ENCODE assay signal across 10 mouse cellular contexts in the genomic region with DNA sequence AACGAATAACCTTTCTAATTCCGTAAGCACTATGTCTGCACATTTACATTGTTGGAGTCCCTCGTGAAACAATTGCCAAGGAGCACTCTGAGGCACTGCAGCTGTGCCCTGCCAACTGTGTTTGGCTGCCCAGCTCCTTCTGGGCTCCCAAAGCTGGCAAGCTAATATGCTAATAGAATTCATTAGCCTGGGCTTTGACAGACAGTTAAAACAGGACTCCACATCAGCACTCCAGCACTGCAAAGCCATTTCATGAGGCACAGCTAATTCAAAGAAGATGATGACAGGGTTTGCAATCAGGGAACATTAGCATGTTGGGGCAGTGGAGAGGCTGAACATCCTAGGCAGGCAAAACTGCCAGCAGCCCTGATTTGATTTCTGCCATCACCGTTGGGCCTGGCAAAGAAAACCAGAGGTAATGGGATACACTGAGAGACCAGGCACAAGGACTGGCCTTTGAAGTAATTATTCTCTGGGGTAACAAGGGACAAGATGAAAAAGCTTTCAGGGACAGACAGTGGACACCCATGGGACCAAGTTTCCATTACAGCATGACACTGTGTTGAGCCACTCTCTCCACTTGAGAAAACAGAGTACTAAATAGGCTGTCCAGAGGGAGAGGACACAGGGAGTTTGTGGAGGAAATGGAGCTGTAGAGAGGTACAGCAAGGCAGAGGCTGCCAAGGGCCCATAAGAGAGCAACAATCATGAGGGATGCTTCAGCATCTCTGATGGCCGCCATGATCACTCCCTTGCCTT.
DNase-seq lines count a peak whose midpoint lies in the region; ATAC-seq and TF ChIP-seq lines count a peak whose summit lies in the region.
"Had no signal": no experiment of that assay in that cellular context is flagged by ENCODE, and none has a peak within 500 bp of the region (broad histone marks: within the 10 kb centered on the region; RNA-seq: fewer than 3 reads in every experiment).

No protein-coding gene starts in this region.

- H3K27me3 ChIP-seq in neural tube, embryonic 12.5 days (replicated peaks): no peaks in the 10 kb centered on the region
- no peaks in the 10 kb centered on the region for H3K27me3 ChIP-seq in kidney, embryonic 14.5 days (ENCODE audit: control insufficient read depth, insufficient read depth, low read length)
- H3K27me3 ChIP-seq: kidney, embryonic 15.5 days had no signal

- WGBS in neural tube, embryonic 12.5 days: 72% methylated on average over 5 of the region's 5 CpGs
- 69% methylated on average over 5 of the region's 5 CpGs for WGBS in kidney, embryonic 14.5 days

- peak; percentile 56; the same call in 1 of the 2 replicates for ATAC-seq in cerebellum, adult (ENCODE audit: insufficient number of reproducible peaks, low FRiP score, low TSS enrichment)
- ATAC-seq in neural tube, embryonic 12.5 days (ENCODE audit: low FRiP score, low read depth): peak; percentile 61
- no peak for ATAC-seq in kidney, embryonic 14.5 days (ENCODE audit: low FRiP score, low TSS enrichment)

- H3K4me3 ChIP-seq in layer of hippocampus, adult 2 months: no peak overlapping the region
- no peak overlapping the region for H3K4me3 ChIP-seq in neural tube, embryonic 12.5 days
- no peak overlapping the region for H3K4me3 ChIP-seq in kidney, embryonic 14.5 days (ENCODE audit: low read length)
- H3K4me3 ChIP-seq: kidney, embryonic 15.5 days had no signal

- no peak for TF ChIP-seq CTCF in layer of hippocampus, adult 2 months (conservative IDR thresholded peaks at IDR 0.05)

- H3K36me3 ChIP-seq in neural tube, embryonic 12.5 days: no peaks in the 10 kb centered on the region
- H3K36me3 ChIP-seq in kidney, embryonic 14.5 days (ENCODE audit: control insufficient read depth, insufficient read depth, low read length): no peaks in the 10 kb centered on the region
- H3K36me3 ChIP-seq: kidney, embryonic 15.5 days had no signal

- no peaks in the 10 kb centered on the region for H3K4me1 ChIP-seq in neural tube, embryonic 12.5 days
- H3K4me1 ChIP-seq in kidney, embryonic 14.5 days (ENCODE audit: control insufficient read depth, insufficient read depth, low read length): no peaks in the 10 kb centered on the region
- H3K4me1 ChIP-seq: kidney, embryonic 15.5 days had no signal

- no peak for DNase-seq in cerebellum, adult 8-10 months
- peak in 1 of 2 experiments; percentile 40 for DNase-seq in layer of hippocampus, adult 2 months (ENCODE audit: low spot score in 2 of 2)
- no peak for DNase-seq in layer of hippocampus, adult 9-10 months (ENCODE audit: low spot score)
- peak; percentile 13 to 14 for DNase-seq in frontal cortex, postnatal 14 days (ENCODE audit: low spot score in 2 of 2)
- DNase-seq in urinary bladder, adult 2 months (ENCODE audit: low spot score): no peak

- peak overlapping the region; percentile 51; the same call in 1 of the 2 replicates for H3K27ac ChIP-seq in layer of hippocampus, adult 2 months
- no peak overlapping the region for H3K27ac ChIP-seq in neural tube, embryonic 12.5 days
- no peak overlapping the region for H3K27ac ChIP-seq in kidney, embryonic 14.5 days (ENCODE audit: low read depth, low read length)
- H3K27ac ChIP-seq: kidney, embryonic 15.5 days; liver, embryonic 14.5 days had no signal

- no peak overlapping the region for H3K4me2 ChIP-seq in neural tube, embryonic 12.5 days (replicated peaks)
- H3K4me2 ChIP-seq in kidney, embryonic 14.5 days (replicated peaks; ENCODE audit: low read depth, low read length): no peak overlapping the region
- H3K4me2 ChIP-seq: kidney, embryonic 15.5 days had no signal

- H3K9me3 ChIP-seq in neural tube, embryonic 12.5 days: no peaks in the 10 kb centered on the region
- no peaks in the 10 kb centered on the region for H3K9me3 ChIP-seq in kidney, embryonic 14.5 days (ENCODE audit: control insufficient read depth, low read length)
- H3K9me3 ChIP-seq: kidney, embryonic 15.5 days had no signal

- H3K9ac ChIP-seq in neural tube, embryonic 12.5 days: no peak overlapping the region
- no peak overlapping the region for H3K9ac ChIP-seq in kidney, embryonic 14.5 days (ENCODE audit: low read depth, low read length)
- H3K9ac ChIP-seq: kidney, embryonic 15.5 days; liver, embryonic 14.5 days had no signal

Comparison
In these comparisons a context has a peak if more than half of its experiments do, and no peak if none do; other contexts are left out.
1. DNase-seq: peak in frontal cortex, postnatal 14 days (2 of 2); none in cerebellum, adult 8-10 months (single experiment), layer of hippocampus, adult 9-10 months (single experiment) and urinary bladder, adult 2 months (single experiment).